Mouse (Mus musculus): ENCODE results near the gene Ttc7b. TPM values are rescaled to one million over a fixed set of nuclear protein-coding genes. Genes with fewer than 3 reads are reported as not detected.

The Ttc7b gene
- total RNA-seq, 2 experiments from 2014 or later: 76.2 to 88.0 TPM

DNA sequence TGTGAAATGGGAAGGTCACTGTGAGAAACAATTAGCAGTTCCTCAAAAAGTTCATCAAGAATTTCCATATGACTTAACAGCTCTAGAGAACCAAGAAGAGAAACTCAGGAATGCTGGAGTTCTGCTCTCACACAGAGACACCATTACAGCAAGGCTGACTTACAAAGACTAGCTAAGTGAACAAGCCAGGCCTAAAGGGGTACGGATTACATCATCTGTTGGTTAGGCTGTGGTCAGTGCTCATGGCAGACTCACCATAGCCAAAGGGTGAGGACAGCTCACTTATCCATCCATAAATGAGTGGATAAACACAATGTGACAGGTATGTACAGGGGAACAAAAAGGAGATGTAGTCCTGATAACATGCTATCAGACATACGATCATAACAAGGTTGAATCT lies 123.8 kb downstream of the Ttc7b start:
- intact Hi-C loops (cut with DNase I): loop anchor here (5.0 kb wide), 1 partner anchor 45 kb away; no protein-coding TSS in a partner anchor
- no peak for DNase-seq

DNA sequence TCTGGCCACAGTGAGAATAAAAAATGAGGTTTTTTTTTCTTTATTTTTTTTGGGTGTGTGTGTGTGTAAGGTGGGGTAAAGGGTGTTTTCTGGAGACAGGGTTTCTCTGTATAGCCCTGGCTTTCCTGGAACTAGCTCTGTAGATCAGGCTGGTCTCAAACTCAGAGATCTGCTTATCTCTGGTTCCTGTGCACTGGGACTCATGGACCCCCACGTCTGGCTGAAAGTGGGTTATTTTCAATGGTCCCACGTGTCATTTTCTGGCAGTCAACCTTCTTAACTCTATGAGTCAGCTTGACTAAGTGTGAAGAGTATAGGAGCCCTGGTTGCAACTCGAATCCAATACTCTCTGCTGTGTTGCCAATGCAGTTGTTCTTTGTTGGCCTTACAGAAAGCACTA lies 127.1 kb downstream of the Ttc7b start:
- intact Hi-C loops (cut with DNase I): no loop called here
- DNase-seq: no peak

DNA sequence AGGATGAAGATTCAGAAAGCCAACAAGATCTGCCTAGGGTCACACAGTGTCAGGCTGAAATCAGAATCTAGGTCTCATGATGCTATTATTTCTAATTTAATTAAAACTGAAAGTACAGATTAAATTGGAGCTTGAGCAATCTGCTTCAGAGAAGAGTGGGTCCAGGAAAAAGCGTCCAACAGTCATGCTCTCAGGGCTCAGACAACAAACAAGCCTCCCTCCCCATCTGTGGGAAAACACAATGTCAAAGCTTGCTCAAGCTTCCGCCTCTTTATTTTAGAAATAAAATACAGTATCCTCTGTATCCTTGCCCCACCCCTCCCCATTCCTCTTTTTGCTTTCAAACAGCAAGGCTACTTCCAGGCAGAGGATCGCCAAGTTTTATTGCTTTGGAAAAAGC lies 127.5 kb downstream of the Ttc7b start:
- intact Hi-C loops (cut with DNase I): no loop called here
- no peak for DNase-seq

DNA sequence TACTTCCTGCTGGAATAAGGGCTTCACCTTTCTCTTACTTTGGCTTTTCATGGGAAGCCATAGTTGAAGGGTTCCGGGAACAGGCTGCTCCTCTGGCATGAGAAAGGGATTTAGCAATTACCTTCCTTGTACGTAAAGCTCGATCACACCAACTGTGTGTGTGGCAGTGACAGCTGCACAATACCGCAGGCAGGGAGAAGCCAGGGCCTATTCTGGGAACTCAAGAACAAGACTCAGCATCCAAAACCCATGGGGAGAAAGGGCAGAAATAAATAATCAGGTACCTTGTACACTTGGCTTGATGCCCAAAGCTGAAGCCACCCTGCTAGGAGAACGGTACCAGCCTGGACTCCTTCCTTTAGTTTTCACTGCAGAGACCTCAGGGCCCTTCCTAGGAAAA lies 128.2 kb downstream of the Ttc7b start:
- intact Hi-C loops (cut with DNase I): no loop called here
- DNase-seq: no peak

DNA sequence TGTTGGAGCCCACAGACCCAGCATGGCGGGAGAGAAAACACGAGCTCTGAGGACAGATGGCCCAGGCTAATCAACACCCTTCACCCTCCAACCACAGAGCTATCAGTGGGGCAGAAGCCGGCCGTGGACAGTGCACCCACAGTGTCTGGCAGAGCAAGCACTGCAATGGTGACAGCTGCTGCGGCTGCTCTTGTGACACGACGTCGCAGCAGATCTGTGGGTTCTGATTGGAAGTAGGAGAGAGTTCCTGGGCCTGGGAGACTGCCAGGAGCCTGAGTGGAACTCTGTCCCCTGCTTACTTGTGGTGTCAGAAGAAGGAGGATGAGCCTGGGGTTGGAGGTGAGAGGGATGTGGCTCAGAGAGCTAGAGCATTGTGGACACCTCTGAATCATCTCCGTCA lies 128.7 kb downstream of the Ttc7b start:
- intact Hi-C loops (cut with DNase I): no loop called here
- no peak for DNase-seq

DNA sequence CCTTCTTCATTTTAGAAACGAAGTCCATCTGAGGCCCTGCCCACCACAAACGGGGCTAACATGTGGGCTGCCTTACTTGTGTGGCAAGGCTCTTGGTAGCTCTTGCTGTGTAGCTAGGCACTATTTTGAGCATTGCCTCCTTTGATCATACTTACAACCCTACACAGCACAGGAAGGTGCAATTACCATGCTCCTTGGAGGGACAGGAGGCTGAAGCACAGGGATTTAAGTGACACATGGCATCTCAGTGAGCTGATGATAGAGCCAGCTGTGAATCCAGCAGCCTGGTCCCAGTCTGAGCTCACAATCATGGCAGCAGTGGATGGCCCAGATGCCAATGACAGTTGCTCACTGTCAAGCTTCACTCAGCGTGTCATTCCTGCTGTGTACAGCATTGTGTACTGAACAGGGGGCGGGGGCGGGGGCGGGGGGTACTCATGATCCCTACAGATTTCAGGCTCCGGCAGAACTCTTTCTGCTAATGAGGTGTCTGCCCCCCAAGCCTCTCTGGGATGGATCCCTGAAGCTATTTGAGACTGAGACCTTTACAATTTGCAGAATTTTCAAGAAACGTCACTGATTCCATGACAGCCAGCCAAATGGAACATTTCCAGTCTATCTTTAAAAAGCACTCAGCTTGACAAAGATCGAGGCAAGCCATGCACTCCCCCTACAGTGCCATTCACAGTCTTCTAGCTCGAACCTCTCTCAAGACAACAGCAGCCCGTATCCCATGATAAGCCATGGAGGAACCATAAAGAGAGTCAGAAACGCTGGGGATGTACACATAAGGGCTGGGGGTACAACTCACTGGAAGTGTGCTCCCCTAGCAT lies 130.5 kb downstream of the Ttc7b start:
- DNase-seq: no peak

DNA sequence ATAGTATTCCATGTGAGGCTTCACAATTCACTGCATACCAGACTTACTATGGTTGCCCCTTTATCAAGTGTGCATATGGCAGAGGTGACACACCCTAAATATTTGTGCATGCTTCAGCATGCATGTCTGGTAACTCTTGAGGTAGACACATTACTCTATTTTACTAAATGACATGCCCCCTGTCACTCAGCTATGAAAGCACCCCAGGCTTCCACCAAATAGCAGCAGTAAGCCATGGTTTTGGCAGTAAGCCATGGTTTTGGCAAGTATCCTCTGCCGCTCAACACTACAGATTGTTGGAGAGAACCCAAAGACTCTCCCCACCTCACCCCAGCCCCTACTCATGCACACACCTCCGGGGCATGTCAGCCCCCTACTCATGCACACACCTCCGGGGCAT lies 134.4 kb downstream of the Ttc7b start:
- intact Hi-C loops (cut with DNase I): no loop called here

More for the DNA sequence above, 130.5 kb downstream of the Ttc7b start:
- intact Hi-C loops (cut with DNase I): no loop called here

DNA sequence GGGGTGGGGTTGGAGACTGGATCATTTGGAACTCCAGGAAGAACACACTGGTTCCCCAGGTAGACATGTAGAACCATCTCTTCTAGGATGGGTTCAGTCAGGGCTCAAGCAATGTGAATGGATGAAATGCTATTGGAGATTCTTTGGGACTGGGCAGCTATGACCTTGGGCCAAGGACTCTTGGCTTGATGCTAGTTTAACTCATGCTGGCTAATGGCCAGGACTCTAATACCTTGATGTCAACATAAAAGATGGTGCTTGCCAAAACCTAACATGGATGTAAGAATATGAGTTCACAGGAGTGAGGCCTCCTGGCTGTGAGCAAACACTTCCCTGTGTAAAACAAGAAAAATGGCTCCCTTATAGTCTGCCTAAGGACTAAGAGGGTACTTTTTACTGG lies 138.1 kb downstream of the Ttc7b start:
- intact Hi-C loops (cut with DNase I): no loop called here
- DNase-seq: no peak

More for the DNA sequence above, 134.4 kb downstream of the Ttc7b start:
- DNase-seq: no peak

DNA sequence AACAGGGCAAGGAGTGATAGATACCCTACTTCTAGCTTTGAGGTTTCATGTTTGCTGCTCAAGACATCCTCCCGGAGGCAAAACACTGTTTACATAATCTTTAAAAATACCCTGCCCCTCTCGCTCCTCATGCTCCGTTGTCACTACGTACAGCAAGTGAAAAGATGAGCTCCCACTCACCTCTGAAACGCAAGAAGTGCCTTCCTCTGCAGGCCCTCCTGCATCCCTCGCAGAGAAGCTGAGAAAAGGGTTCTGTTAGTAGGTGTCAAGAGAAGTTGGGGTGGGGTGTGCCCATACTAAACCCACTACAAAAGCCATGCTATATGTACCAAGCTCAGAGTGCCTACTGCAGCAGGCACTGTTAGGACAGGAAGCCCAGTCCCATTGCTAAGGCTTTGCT lies 138.7 kb downstream of the Ttc7b start:
- intact Hi-C loops (cut with DNase I): no loop called here
- DNase-seq: no peak

DNA sequence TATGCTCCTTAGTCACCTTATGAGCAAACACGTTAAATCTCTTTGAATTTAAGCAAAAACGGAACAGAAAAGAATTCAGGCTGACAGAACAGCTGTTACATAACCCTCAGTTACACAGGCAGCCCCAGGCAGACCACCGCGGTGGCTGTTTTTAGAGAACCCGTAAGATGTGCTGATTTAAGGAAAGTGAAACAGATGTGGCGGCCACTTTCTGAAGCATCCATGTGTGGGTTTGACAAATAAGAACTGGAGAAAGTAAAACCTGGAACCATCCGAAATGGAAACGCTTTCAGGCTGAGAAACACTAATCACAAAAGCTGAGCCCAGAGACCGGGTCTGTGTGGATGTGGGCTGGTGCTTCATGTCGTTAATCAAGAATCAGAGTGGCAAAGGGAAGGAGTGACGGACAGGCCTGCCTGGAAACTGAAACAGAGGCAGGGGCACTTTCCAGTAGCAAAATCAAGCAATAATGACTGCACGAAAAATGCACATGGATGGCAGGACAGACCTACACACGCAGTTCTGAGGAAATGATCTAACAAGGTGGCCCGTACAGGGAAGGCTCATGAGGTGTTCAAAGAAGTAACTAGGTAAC lies 139.8 kb downstream of the Ttc7b start:
- no peak for DNase-seq
- intact Hi-C loops (cut with DNase I): no loop called here

DNA sequence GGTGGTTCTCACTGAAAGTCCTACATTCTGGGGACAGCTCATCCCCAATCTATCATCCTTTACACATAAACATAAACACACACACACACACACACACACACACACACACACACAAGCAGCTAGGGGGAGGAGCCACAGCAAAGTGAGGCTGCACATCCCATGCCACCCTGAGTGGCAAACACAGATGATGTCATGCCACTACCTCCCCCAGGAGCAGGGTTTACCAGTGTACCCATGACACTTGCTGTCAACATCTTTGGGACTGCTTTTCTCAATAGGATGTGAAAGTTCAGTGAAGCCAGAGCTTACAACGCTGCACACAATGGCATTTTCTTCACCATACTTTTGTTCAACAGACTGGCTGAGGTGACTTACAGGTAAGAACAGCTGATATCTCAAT lies 140.8 kb downstream of the Ttc7b start:
- intact Hi-C loops (cut with DNase I): no loop called here

DNA sequence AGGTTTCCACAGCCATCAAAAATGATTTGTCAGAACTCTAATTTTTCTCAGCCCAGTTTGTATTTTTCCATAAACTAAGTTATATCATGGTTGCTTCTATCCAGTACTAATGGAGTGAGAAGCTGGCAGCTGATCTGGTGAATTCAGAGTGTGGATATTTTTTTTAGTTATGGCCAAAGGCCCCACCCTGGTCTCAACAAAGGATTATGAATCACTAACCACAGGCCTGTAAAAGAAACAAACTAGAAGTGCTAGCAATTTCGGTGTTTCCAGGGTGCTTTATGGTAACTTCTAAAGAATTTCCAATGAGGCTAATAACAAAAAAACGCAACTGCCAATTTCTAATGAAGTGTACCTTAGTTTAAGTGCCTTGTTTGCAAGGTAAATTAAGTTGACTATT lies 142.4 kb downstream of the Ttc7b start:
- DNase-seq: no peak
- intact Hi-C loops (cut with DNase I): no loop called here

More for the DNA sequence above, 140.8 kb downstream of the Ttc7b start:
- no peak for DNase-seq

DNA sequence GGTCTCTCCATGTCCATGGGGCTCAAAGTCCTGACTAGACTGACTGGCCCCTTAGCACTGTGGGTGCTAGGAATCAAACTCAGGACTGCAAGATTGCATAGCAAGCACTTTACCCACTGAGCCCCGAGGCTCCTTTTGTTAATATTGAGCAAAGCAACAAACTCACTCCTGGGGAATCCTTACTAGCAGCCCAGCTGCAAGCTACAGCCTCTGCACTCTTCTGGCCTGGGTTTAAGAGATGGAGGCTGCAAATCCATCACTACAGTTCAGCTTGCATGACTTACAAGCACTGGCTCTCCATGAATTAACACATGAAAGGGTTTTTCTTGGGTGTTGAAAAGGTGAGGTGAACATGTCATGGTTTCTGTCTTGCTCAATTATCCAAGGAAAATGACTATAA lies 142.8 kb downstream of the Ttc7b start:
- DNase-seq: no peak
- intact Hi-C loops (cut with DNase I): no loop called here

DNA sequence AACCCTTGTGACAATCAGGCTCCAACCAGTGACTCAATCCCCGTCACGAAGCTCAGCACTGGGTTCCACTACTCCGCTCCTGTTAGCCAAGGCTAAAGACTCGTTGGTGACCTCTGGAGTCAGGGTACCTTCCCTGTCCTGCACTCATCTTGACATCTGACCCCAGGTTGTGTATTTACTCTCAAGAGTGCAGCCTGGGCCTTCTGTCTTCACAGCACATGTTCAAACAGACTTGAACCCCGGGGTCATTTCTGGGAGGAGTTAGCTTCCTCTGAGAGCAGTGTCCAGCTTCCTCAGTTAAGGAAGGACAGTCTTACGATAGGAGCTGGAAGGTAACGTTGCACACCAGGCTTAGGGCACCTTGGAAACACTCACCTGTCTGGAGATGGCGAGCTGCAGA lies 144.8 kb downstream of the Ttc7b start:
- intact Hi-C loops (cut with DNase I): no loop called here
- no peak for DNase-seq

DNA sequence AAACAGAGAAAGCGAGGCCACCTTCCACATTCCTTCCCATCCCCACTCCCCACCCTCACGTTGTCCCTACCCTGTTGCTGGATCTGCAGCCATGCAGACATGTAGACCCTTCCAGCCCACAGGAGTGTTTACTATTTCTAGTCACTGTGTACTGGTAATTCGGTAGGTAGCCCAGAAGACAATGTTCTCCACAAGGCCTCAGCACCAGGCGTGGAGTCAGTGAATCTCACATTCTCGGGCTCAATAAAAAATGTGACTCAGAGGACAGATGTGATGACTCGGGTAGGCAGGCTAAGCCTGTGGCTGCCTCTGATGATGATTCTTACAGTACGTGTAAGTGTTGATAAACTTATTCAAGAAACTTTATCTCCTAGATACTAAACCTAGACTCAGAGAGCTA lies 147.8 kb downstream of the Ttc7b start:
- intact Hi-C loops (cut with DNase I): no loop called here

DNA sequence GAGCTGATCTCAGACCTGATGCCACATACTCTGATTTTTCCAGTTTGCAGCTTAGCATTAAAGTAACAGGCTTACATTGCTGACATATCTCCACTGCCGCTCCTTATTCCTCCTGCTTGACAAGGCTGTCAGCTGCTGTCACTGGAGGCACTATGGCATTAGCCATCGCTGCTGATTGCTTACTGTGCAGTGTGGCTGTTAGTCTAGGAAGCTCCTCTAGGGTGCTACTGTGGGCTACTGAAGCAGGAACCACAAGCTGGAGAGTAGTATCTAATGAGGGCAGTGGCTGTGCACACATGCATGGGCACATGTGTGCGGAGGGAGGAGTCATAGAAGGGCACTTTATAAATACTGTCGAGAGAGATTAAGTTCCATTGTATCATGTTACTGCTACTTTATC lies 148.6 kb downstream of the Ttc7b start:
- no peak for DNase-seq
- intact Hi-C loops (cut with DNase I): no loop called here

More for the DNA sequence above, 147.8 kb downstream of the Ttc7b start:
- DNase-seq: no peak

DNA sequence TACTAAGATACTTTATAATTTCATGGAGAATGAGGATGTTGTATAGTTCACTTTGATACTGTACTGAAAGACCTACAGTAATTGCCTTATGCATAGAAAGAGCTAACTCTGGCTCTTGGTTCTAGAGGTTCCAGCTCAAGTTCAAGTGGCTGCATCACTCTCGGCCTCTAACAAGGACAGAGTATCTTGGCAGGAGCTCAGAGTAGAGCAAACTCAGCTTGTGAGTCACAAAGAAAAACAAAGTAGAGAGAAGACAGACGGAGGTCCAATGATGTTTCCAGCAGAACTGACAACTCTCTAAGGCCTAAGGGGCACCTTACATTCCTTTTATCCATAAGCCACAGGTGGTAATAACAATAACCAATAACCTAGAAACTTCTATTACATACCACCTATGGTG lies 150.8 kb downstream of the Ttc7b start:
- no peak for DNase-seq

DNA sequence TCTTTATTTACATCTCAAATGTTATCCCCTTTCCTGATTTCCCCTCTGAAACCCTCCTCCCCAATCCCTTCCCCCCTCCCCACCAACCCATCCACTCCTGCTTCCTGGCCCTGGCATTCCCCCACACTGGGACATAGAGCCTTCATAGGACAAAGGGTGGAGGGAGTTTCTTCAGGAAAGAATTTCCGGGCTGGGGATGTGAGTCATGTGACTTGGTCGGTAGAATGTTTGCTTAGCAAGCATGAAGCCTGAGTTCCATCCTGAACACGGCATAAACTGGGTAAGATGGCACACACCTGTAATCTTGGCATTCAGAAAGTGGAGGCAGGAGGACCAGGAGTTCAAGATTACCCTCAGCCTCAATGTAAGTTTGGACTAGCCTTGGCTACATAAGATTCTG lies 151.4 kb downstream of the Ttc7b start:
- DNase-seq: no peak
- intact Hi-C loops (cut with DNase I): no loop called here

More for the DNA sequence above, 150.8 kb downstream of the Ttc7b start:
- intact Hi-C loops (cut with DNase I): no loop called here

DNA sequence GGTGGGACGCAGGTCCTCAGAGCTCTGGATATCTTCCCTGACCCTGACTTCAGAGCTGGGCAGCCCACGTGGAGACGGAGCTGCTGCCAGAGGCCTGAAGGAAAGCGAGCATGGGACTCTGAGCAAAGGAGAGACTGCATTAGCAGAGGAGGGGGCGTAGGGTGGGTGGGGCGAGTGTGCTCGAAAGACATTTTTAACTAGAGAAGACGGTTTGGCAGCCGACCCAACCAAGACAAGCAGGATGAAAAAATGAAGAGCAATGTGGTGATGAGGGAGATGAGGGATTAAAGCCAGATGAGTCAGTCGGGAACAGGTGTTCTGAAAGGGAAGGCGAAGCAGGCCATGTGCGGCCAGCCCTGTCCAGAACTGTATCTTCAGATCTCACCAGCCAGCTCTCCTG lies 159.3 kb downstream of the Ttc7b start:
- DNase-seq: no peak
- intact Hi-C loops (cut with DNase I): no loop called here

DNA sequence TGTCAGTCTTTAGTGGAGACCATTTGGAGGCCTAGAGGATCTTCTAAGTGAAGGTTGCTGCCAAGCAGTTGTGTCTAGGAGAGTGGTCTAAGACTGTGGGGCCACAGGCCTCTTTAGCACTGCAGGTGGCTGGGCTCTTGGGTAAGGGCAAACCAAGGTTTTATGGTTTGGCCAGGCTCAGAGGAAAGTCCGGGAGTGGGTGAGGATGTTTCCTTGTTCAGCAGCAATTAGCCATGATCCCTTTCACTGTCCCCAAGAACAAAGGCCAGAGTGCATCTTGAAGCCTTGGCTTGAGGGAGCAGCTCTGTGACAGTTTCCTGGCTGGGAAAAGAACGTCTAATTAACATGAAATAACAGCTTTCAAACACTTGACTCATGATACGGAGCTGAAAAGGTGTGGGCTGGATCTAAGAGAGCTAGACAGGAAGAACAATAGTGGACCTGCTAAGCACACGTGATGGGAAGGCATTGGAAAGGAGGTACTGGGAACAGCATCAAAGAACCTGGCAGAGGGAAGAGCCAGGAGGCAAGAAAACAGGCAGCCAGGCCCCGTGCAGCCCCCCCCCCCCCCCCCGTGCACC lies 162.5 kb downstream of the Ttc7b start:
- DNase-seq: no peak
- intact Hi-C loops (cut with DNase I): no loop called here

DNA sequence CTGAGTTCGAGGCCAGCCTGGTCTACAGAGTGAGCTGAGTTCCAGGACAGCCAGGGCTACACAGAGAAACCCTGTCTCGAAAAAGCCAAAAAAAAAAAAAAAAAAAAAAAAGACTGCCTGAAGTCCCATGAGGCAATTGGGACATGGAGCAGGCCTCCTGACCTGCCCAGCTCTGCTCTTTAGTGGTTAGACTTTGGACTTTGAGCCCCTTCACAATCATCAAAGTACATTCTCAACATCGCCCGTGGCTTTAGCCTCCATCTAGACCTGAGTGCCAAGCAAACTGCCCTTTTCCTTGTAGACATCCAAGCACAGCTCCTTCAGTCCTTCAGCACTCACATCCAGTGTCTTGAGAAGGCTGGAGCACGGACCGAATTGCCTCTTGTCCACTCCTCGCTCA lies 164.2 kb downstream of the Ttc7b start:
- intact Hi-C loops (cut with DNase I): no loop called here

DNA sequence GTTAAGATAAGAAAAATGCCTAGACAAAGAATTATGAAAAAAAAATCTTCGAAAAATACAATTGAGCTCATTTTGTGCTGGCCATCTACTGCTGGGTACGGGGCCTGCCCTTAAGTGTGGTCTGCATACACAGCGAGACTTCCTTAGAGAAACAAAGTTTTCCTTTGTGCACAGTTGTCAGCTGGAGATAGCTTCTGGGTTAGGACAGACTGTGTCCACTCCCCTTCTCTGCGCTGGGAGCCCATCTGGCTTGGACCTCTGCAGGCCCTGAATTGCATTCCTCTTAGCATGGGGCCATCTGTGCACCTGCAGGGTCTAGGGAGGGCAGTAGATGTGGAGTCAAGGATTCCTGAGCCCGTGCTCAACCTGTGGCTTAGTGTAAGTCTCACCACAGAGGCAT lies 165.1 kb downstream of the Ttc7b start:
- no peak for DNase-seq
- intact Hi-C loops (cut with DNase I): no loop called here

More for the DNA sequence above, 164.2 kb downstream of the Ttc7b start:
- DNase-seq: no peak
